Mouse (Mus musculus): ENCODE data around the gene Elobl.

DNA sequence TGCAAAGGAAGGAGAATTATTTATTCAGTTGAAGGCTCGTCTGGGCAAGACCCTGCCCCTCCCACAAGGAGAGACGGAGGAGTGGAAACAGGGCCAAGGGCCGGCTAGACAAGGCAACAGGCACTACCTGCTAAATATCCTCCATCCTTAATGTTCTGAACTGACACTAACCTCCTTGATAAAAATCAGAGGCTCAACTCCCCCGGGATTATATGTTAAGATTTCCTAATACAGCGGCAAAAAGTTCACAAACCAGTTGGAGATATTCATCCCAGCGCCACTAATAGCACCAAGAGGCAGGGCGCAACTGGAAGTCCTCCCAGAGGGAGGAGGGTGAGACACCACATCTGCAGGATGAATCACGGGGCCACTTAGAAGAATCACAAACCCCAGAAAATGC is 17.8 kb downstream of the Elobl start:
- TF ChIP-seq POLR2A (IDR thresholded peaks at IDR 0.05; ENCODE audit: low read depth, low read length) (no peak), CHD1 (IDR thresholded peaks at IDR 0.05; ENCODE audit: low read depth, low read length) (no peak), CTCF (conservative IDR thresholded peaks at IDR 0.05 in 1 of 2, IDR thresholded peaks at IDR 0.05 in 1 of 2; ENCODE audit: low read depth in 2 of 2, low read length in 2 of 2) (no peak), CHD2 (IDR thresholded peaks at IDR 0.05; ENCODE audit: low read length) (no peak), ELF1 (IDR thresholded peaks at IDR 0.05; ENCODE audit: low read depth, low read length) (no peak), IRF4 (IDR thresholded peaks at IDR 0.05; ENCODE audit: low read depth, low read length) (no peak), TCF12 (IDR thresholded peaks at IDR 0.05; ENCODE audit: low read depth, low read length) (no peak), SIN3A (IDR thresholded peaks at IDR 0.05; ENCODE audit: low read length) (no peak), ZNF384 (IDR thresholded peaks at IDR 0.05; ENCODE audit: low read depth, low read length) (no peak)

All from CH12.LX (cell line).